Mouse (Mus musculus): ENCODE measurements at regions not wholly inside any gene's neighbourhood (a gene's known extent, or its start where the extent isn't known, plus 50 kb on each side); places are given as distances from the start of the nearest gene placed in this dataset.
A peak's percentile ranks its signal among the peaks of the same experiment; 100 is the strongest.

- Histone ChIP-seq H3K4me2 (ENCODE audit: insufficient read depth, low read depth, poor library complexity, severe bottlenecking) (no peak overlapping the region), H3K4me3 (replicated peaks in 1 of 3; ENCODE audit: low read depth in 2 of 3, low read length in 2 of 3, poor library complexity in 1 of 3) (no peak overlapping the region), H3K4me1 (ENCODE audit: control insufficient read depth in 1 of 2, insufficient read depth in 2 of 2) (peaks cover 32 to 87% of the 10 kb centered on the region in 2 experiments), H3K36me3 (replicated peaks in 1 of 2; ENCODE audit: control insufficient read depth in 1 of 2, insufficient read depth in 1 of 2, low read length in 1 of 2) (peaks cover 35 to 72% of the 10 kb centered on the region in 2 experiments), H3K79me2 (replicated peaks; ENCODE audit: control insufficient read depth, extremely low read depth, insufficient read depth, poor library complexity, severe bottlenecking) (no peaks in the 10 kb centered on the region; the same call in 1 of the 2 replicates), H3K9me3 (replicated peaks; ENCODE audit: low read length) (peaks cover 16% of the 10 kb centered on the region), H3K27ac (ENCODE audit: insufficient read depth, low read depth) (no peak overlapping the region), H3K9ac (ENCODE audit: insufficient read depth, low read depth) (no peak overlapping the region), H3K27me3 (replicated peaks) (no peaks in the 10 kb centered on the region)
- TF ChIP-seq MAX (IDR thresholded peaks at IDR 0.05; ENCODE audit: low read length) (0 out of 2 replicates have a peak, but pooled peaks have one; percentile 21), USF1 (IDR thresholded peaks at IDR 0.05; ENCODE audit: low read depth, low read length) (no peak), MXI1 (IDR thresholded peaks at IDR 0.05; ENCODE audit: low read depth, low read length) (no peak), UBTF (IDR thresholded peaks at IDR 0.05; ENCODE audit: low read depth, low read length) (no peak), GABPA (IDR thresholded peaks at IDR 0.05; ENCODE audit: insufficient replicate concordance, low read depth, low read length) (no peak), KAT2A (IDR thresholded peaks at IDR 0.05; ENCODE audit: insufficient replicate concordance, low read length) (no peak), HCFC1 (IDR thresholded peaks at IDR 0.05; ENCODE audit: low read depth, low read length) (no peak), POLR2AphosphoS2 (IDR thresholded peaks at IDR 0.05; ENCODE audit: low read depth, low read length) (peak; percentile 28; the same call in 1 of the 2 replicates), TCF12 (IDR thresholded peaks at IDR 0.05; ENCODE audit: low read depth, low read length) (no peak), SMC3 (IDR thresholded peaks at IDR 0.05; ENCODE audit: low read depth, low read length) (no peak), CTCF (conservative IDR thresholded peaks at IDR 0.05 in 1 of 2, IDR thresholded peaks at IDR 0.05 in 1 of 2; ENCODE audit: low read depth in 2 of 2, low read length in 2 of 2) (no peak), ZMIZ1 (IDR thresholded peaks at IDR 0.05; ENCODE audit: low read depth, low read length) (0 out of 2 replicates have a peak, but pooled peaks have one; percentile 14), JUND (conservative IDR thresholded peaks at IDR 0.05; ENCODE audit: low read depth, low read length) (no peak), NELFE (IDR thresholded peaks at IDR 0.05; ENCODE audit: low read depth, low read length) (no peak)
- dilution Hi-C loops (cut with MboI; ENCODE audit: extremely low pct_ligation_motif_present, extremely low pct_unique_long_range_greater_than_20kb, low sequenced_read_pairs) = no loop called here
- no peak for DNase-seq (ENCODE audit: extremely low read depth)
- in situ Hi-C loops (cut with MboI; ENCODE audit: low pct_ligation_motif_present, low pct_unique_long_range_greater_than_20kb, low sequenced_read_pairs) = loop anchor here (25.0 kb wide), 1 partner anchor 843 kb away; no protein-coding TSS in a partner anchor
Observed at GRCm38 (mm10) chr15:62255571-62255970, 1332.8 kb upstream of the A1bg start.

GRCm38 (mm10) chr15:62253724-62254123 is 1330.9 kb upstream of the A1bg start:
- H3K9me3 ChIP-seq (replicated peaks; ENCODE audit: low read length) = peaks cover 16% of the 10 kb centered on the region
- no peak overlapping the region for H3K9ac ChIP-seq (ENCODE audit: insufficient read depth, low read depth)
- H3K79me2 ChIP-seq (replicated peaks; ENCODE audit: control insufficient read depth, extremely low read depth, insufficient read depth, poor library complexity, severe bottlenecking) = peaks cover 4% of the 10 kb centered on the region
- H3K27ac ChIP-seq (ENCODE audit: insufficient read depth, low read depth) = no peak overlapping the region; the same call in 1 of the 2 replicates
- DNase-seq (ENCODE audit: extremely low read depth) = no peak
- TF ChIP-seq CTCF (conservative IDR thresholded peaks at IDR 0.05 in 1 of 2, IDR thresholded peaks at IDR 0.05 in 1 of 2; ENCODE audit: low read depth in 2 of 2, low read length in 2 of 2) (no peak), POLR2AphosphoS2 (IDR thresholded peaks at IDR 0.05; ENCODE audit: low read depth, low read length) (peak; percentile 16; the same call in 1 of the 2 replicates)
- no peak overlapping the region for H3K4me3 ChIP-seq (replicated peaks in 1 of 3; ENCODE audit: low read depth in 2 of 3, low read length in 2 of 3, poor library complexity in 1 of 3)
- dilution Hi-C loops (cut with MboI; ENCODE audit: extremely low pct_ligation_motif_present, extremely low pct_unique_long_range_greater_than_20kb, low sequenced_read_pairs) = no loop called here
- no peak overlapping the region for H3K4me2 ChIP-seq (ENCODE audit: insufficient read depth, low read depth, poor library complexity, severe bottlenecking)
- H3K36me3 ChIP-seq (replicated peaks in 1 of 2; ENCODE audit: control insufficient read depth in 1 of 2, insufficient read depth in 1 of 2, low read length in 1 of 2) = peaks cover 34 to 80% of the 10 kb centered on the region in 2 experiments
- in situ Hi-C loops (cut with MboI; ENCODE audit: low pct_ligation_motif_present, low pct_unique_long_range_greater_than_20kb, low sequenced_read_pairs) = loop anchor here (25.0 kb wide), 1 partner anchor 841 kb away; no protein-coding TSS in a partner anchor
- peaks cover 39 to 87% of the 10 kb centered on the region in 2 experiments for H3K4me1 ChIP-seq (ENCODE audit: control insufficient read depth in 1 of 2, insufficient read depth in 2 of 2)
- H3K27me3 ChIP-seq (replicated peaks) = no peaks in the 10 kb centered on the region
